Mouse (Mus musculus) thymus, postnatal 0 days (tissue): ENCODE results near the gene Nrd1. TPM values are rescaled to one million over a fixed set of nuclear protein-coding genes. Genes with fewer than 3 reads are reported as not detected.

ENCODE experiments used
- DNase-seq: peaks from one replicate; pipeline ENCODE4 v3.0.0-alpha.2; 2015; ENCODE audit warnings: low spot score
- microRNA counts: library from miRNA; unstranded; fragments of <30 nt; microRNA quantifications from one replicate; lab custom pipeline; 2015
- microRNA-seq: library from miRNA; unstranded; fragments of <30 nt; microRNA quantifications from one replicate; pipeline ENCODE4, GENCODE M21; 2016; ENCODE audit warnings: borderline number of aligned reads
- polyA plus RNA-seq: library from polyadenylated mRNA; unstranded; fragments of >200 nt; fragmentation: Nextera tagmentation; extraction: Ambion mirVana; gene quantifications from 2 replicates; pipeline ENCODE4 v1.2.1, GENCODE M21; 2015

The Nrd1 gene
- polyA plus RNA-seq, 1 experiment from 2014 or later = 52.5 TPM

DNA sequence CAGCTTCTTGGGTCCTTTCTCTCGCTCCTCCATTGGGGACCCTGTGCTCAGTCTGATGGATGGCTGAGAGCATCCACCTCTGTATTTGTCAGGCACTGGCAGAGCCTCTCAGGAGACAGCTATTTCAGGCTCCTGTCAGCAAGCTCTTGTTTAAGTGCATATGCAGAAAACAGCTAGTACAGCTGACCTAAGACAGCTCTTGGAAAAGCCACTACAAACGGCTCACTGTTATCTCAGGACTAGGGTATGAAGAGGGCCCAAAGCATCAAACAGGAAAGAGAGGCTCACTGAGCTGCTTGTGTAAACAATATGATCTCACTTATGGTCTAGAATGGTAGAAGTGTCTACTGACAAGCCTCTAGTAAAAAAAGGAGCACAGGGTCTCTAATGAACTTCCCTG, 93.8 kb downstream of the Nrd1 start:
- DNase-seq = no peak

DNA sequence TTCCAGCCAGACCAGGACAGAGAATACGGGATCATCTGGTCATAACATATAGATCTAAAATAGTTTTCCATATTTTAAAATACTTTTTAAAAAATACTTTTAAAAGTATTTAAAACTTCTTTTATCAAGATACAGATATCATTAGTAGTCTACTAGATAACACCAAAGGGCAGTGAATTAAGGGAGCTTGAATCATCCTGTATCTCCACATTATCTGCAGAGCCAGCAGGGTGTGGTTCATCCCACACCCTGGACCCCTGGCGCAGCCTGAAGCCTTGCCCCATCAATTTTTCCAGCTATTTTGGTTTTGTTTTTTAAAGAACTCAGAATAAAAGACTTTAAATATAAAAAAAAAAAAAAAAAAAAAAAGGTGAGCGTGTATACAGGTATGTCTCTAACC, 98.4 kb downstream of the Nrd1 start:
- DNase-seq = no peak

DNA sequence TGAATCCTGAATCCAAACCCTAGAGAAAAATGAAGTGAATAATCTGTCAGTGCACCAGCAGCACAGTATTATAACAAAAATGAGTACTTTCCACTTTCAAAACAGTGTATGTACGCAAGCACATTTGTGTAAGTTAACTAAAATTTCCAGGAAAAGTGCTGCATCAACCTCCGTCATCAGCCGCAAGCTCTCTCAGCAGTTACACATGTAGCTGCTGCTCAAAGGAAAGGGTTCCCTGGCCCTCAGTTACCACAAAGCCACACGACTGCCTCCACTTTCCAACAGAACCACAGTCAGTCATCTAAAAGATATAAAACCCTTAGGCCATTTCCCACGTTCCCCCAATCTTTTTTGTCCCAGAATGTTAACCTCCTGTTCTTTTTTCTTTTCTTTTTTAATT, 102.1 kb downstream of the Nrd1 start:
- DNase-seq = peak; percentile 59

DNA sequence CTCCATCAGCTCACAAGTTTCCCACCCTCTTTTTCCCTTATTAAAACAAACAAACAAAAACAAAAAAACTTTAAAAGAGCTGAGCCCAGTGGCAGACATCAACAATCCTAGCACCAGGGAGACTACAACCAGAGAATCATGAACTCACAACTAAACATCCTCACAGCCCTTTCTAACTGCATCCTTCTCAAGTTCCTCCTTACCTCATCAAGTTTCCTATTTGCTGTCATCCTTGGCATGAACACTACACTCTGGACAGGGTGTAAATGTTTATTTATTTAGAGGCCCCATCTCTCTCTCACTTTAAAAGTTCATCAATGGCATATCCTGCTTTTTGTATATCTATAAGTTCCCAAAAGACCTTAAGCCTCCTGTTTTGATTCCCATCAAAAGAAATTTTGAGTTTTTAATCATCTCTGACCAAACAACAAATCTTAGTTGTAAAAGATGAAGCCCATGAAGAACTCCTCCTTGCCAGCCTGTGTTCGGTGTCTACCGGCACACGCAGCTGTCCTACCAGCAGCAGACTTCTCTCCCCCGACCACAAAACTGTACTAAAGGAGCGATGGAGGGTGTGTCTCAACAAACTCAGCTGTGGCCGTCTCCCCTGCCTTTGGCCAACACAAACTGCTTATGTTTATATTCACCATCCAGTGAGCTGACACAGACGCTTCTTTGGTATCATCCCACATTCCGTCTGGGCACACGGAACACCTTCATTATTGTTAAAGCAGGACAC, 102.9 kb downstream of the Nrd1 start:
- DNase-seq = peak; percentile 27

DNA sequence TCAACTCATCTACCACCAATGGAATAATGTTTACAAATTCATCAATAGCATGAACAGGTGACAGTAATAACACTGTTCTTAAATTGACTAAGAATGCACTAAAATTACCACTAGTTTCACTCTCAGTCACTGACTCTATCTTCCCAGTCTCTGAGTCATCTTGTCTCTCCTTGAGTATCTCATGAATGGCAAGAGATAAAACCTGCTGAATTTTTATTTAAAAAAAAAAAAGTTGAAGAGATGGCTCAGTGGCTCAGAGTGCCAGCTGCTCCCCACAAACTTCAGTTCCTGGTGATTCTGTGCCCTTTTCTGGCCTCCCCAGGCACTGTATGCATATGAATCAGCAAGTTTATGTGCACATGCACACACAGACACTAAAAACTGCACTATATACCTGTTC, 104.8 kb downstream of the Nrd1 start:
- no peak for DNase-seq

DNA sequence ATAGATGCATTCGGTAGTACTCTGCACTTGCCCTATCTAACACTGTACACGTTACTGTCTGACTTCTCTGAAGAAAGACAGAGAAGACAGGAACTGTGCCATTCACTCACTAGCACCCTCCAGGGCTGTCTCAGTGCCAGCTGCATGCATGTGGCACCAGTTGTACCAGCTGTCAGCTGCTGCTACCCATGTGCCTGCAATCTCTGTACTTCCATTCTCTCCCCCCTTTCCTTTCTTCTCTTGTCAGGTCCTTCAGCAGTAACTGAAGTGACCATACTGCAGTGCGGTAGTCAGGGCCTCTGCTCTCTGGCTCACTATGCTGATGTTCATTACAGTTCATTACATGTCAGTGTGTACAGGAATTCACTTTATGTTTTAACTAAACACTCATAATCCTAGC, 105.6 kb downstream of the Nrd1 start:
- peak; percentile 31 for DNase-seq

DNA sequence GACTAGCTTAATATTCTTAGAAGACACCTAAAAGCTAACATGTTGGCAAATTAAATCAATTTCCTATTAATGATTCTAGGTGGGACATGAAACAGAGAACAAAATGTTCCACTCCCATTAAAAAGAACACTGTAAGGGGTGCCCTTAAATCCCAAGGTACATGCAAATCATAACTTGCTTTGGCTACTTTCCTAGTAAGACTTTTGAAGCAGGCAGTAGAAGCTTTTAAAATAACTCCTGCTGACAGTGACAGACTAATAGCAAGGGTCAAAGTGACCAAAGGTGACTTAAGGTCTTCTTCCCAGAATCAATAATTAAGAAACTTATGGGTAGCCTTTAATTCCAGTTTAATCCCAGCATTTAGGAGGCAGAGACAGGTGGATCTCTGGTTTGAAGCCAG, 106.1 kb downstream of the Nrd1 start:
- no peak for DNase-seq

DNA sequence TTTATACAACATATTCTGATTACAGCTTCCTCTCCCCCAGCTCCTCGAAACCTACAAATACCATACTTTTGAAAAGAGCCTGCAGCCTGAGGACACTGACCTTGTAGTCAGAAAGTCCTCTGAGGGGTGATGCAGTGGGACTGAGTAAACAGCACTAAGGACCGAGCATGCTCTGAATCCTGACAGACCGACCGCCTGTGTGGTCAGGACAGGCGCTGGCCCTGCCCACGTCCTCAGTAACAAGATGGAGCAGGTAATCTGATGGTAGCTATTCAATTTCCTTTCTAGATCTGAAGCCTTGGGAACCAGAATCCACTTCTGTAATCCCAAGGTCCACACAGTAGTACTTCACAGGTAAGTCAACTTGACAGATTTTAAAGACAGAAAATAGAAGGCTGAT, 108.6 kb downstream of the Nrd1 start:
- DNase-seq = no peak

DNA sequence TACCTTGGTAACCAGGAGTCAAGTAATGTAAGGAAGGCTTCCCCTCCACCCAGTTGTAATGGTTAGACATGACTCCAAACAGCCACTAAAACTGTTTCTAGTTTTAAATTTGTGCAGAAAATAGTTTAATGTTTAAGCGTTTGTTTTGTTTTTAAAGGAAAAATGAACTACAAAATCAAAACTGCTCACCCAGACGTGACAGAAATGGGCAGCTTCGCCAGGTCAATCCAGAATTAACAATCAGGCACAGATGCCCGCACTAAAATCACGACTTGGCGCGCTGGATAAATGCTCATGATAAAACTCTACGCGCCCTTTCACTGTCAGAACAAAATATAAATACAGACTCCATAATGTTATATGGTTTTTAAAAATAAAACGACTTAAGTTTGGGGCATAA, 109.2 kb downstream of the Nrd1 start:
- DNase-seq = no peak

DNA sequence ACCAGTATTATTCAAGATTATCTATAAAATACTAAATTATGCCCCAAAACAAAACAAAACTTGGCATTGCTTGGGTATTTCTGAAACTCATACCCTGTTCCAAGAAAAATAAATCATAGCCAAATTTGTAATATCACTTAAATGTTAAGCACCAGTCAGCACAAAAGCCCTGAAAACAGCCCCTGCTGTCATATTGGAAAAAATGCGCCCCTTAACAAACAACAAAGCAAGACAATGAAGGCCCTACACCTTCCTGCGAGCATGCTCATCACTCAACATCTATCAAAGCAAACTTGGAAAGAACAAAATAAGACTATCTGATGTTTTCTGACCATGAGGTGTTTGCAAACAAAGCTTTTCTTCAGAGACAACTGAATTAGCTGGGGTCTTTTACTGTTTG, 110.5 kb downstream of the Nrd1 start:
- DNase-seq = no peak

MicroRNA genes within 50 kb of the gene (microRNA counts, 519-probe panel; counts per million panel counts)
- microRNA mmu-miR-761 (lab: Ali Mortazavi, UCI) = 473 counts per million, percentile 71 among the panel's probes with 10 or more counts

Small RNA genes lying within 50 kb of the gene (microRNA-seq; reads per million reads assigned to microRNA genes)
- not detected for gene Mir761

Other genes starting within 250 kb of the Nrd1 start
- 0.94 and 1.2 TPM in 2 replicates for gene Zfyve9, start 219.9 kb upstream of the Nrd1 start, polyA plus RNA-seq
- 184 and 187 TPM in 2 replicates for gene Btf3l4, start 167.0 kb upstream of the Nrd1 start, polyA plus RNA-seq
- 50.5 and 53.4 TPM in 2 replicates for gene Txndc12, start 166.1 kb upstream of the Nrd1 start, polyA plus RNA-seq
- 81.5 and 83.2 TPM in 2 replicates for gene Kti12, start 152.9 kb upstream of the Nrd1 start, polyA plus RNA-seq
- gene A730015C16Rik, start 152.0 kb upstream of the Nrd1 start, polyA plus RNA-seq = 0.94 and 2.5 TPM in 2 replicates
- 2.6 and 4.0 TPM in 2 replicates for gene Rab3b, start 121.6 kb upstream of the Nrd1 start, polyA plus RNA-seq
- 64.4 and 65.7 TPM in 2 replicates for gene Osbpl9, start 201.6 kb downstream of the Nrd1 start, polyA plus RNA-seq
- 0.09 and 0.13 TPM in 2 replicates for gene Calr4, start 233.8 kb downstream of the Nrd1 start, polyA plus RNA-seq